Mouse (Mus musculus) ovary, postnatal 36 days (tissue): ENCODE results near the gene Svs6.
"Not testable (repeated sequence)": the region's sequence is repeated elsewhere in the genome, so short reads cannot be mapped to it uniquely, and the experiment has no call there.

Experiments used
- DNase-seq: peaks from one replicate; pipeline ENCODE4 v3.0.0; 2022; ENCODE audit warnings: low spot score, mixed read lengths

Gene Svs6

GRCm38 (mm10) chr2:164316451-164316850 lies at the start of gene Svs6:
TSS of gene Svs6 (plus strand) at chr2:164316751.
- DNase-seq: not testable (repeated sequence)

GRCm38 (mm10) chr2:164278359-164278758 lies 38.2 kb upstream of the Svs6 start, which contains the start of gene Svs4:
TSS of gene Svs4 (minus strand) at chr2:164278459.
- no peak for DNase-seq

GRCm38 (mm10) chr2:164288968-164289367 lies 27.6 kb upstream of the Svs6 start, which contains the start of gene Svs3a:
TSS of gene Svs3a (plus strand) at chr2:164289268.
- not testable (repeated sequence) for DNase-seq

GRCm38 (mm10) chr2:164312599-164312998 lies 4.0 kb upstream of the Svs6 start:
- no peak for DNase-seq

GRCm38 (mm10) chr2:164315460-164315859 lies 1.1 kb upstream of the Svs6 start:
- not testable (repeated sequence) for DNase-seq

- DNase-seq: no peak
Measured at GRCm38 (mm10) chr2:164320983-164321382, 4.4 kb downstream of the Svs6 start.

GRCm38 (mm10) chr2:164332440-164332839 lies 15.9 kb downstream of the Svs6 start, which contains the start of gene Svs5:
TSS of gene Svs5 (plus strand) at chr2:164332740.
- DNase-seq: not testable (repeated sequence)

GRCm38 (mm10) chr2:164343732-164344131 lies 27.2 kb downstream of the Svs6 start:
- DNase-seq: not testable (repeated sequence)

GRCm38 (mm10) chr2:164347697-164348096 lies 31.1 kb downstream of the Svs6 start:
- DNase-seq: not testable (repeated sequence)

- DNase-seq: no peak
Measured at GRCm38 (mm10) chr2:164348980-164349379, 32.4 kb downstream of the Svs6 start.

- no peak for DNase-seq
Measured at GRCm38 (mm10) chr2:164352697-164353096, 36.1 kb downstream of the Svs6 start.

- no peak for DNase-seq
Measured at GRCm38 (mm10) chr2:164353356-164353755, 36.8 kb downstream of the Svs6 start.

- DNase-seq: no peak
Measured at GRCm38 (mm10) chr2:164356177-164356967, 39.8 kb downstream of the Svs6 start.

GRCm38 (mm10) chr2:164358373-164358772 lies 41.8 kb downstream of the Svs6 start:
- no peak for DNase-seq

- no peak for DNase-seq
Measured at GRCm38 (mm10) chr2:164359031-164359430, 42.5 kb downstream of the Svs6 start.

- no peak for DNase-seq
Measured at GRCm38 (mm10) chr2:164359668-164360067, 43.1 kb downstream of the Svs6 start.

- DNase-seq: no peak
Measured at GRCm38 (mm10) chr2:164360974-164361657, 44.6 kb downstream of the Svs6 start.

GRCm38 (mm10) chr2:164366947-164367346 lies 50.4 kb downstream of the Svs6 start:
- DNase-seq: no peak
